Mouse (Mus musculus) urinary bladder, postnatal 25 days (tissue): ENCODE data around the gene Gm45716.

Experiments used
- DNase-seq: peaks from one replicate; pipeline ENCODE4 v3.0.0; 2022; ENCODE audit warnings: low spot score

The Gm45716 gene

GRCm38 (mm10) chr11:90214246-90214645 lies 26.8 kb downstream of the Gm45716 start:
- no peak for DNase-seq

- DNase-seq = no peak
These were observed 32.7 kb downstream of the Gm45716 start for GRCm38 (mm10) chr11:90220022-90220645.

DNA sequence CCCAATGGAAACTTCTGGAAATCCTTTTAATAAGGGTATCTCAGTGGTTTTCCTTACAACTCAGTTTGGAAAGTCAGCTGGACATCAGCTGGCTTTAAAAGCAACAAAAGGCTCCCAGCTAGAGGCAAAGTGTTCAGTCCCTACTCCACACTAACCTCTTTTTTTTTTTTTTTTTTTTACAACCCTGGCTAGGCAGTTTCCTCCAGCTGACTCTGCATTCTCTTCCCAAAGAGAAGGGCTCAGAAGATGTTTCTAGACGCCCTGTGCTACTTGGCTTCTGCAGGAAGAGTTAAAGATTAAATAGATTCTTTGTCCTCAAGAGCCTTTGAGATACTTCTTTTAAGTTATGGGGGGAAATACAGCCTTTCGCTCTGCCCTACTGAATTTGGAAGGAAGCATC lies 33.3 kb downstream of the Gm45716 start:
- DNase-seq = no peak

- no peak for DNase-seq
These were observed 37.5 kb downstream of the Gm45716 start for GRCm38 (mm10) chr11:90224914-90225470.

GRCm38 (mm10) chr11:90227000-90227922 lies 39.8 kb downstream of the Gm45716 start:
- no peak for DNase-seq

DNA sequence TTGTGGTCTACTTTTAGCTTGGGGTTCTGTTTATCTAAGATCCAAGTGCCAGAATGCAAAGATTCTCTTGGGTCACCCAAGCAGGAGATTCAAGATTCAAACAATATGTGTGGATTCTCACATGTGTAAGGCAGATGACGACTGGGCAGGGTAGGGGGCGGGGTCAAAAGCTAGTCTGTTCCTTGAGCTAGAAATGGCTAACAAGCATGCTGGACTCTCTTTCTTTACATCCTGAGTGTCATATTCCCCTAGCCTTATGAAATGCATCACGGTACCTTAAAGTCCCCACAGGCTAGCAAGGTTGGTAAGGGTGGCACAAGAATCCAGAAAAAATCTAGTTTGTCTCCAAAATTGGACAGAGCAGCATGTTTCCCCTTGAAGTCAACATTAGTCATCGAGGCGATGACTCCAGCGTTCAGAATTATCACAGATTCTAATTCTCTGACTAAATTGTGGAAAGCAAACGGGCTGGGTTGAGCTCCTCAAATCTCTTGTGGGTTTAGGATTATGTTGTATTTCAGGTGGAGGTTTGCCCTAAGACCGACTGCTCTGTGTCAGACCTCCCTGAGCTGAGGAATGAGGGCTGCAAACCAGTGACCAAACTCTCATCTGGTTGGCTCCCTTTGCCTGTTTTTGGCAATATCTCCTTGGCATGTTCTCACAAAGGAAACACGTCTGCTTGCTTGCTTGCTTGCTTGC lies 40.9 kb downstream of the Gm45716 start:
- no peak for DNase-seq

GRCm38 (mm10) chr11:90229800-90230199 lies 42.3 kb downstream of the Gm45716 start:
- no peak for DNase-seq

DNA sequence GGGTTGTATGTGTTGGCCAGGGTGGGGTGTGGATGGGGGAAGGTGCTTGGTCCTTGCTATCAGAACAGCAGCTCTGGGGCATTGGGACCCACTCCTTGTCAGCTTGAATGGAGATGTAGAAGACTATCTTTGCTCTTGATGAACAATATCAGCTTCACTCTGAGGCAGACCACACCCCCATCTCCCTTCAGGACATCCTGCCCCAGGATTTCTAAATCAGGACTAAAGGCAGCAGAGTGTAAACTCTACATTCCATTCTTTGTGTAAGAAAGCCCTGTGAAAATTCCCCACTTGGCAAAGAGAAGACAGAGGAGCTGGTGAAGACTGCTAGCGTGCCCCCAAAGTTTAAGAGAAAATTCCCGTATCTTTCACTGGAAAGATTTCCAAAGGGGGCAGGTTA lies 43.2 kb downstream of the Gm45716 start:
- no peak for DNase-seq

DNA sequence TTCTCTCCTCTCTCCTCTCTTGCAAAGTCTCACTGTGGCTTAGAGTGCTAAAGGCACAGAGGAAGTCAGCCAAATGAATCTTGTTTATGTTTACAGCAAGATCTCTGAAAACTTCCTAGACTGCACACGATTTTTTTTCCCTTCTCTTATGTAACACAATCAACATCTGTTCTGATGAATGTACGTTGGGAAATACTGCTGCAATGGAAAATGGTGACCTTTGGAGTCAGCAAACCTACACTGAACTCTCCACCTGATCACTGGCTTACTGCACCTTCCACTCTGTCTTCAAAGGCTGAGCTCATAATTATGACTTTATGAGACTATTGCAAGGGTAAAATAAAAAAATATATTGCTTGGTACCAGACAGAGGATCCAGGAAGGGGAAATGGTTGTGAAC lies 44.1 kb downstream of the Gm45716 start:
- DNase-seq = no peak

- no peak for DNase-seq
These were observed 45.2 kb downstream of the Gm45716 start for GRCm38 (mm10) chr11:90232685-90233084.

DNA sequence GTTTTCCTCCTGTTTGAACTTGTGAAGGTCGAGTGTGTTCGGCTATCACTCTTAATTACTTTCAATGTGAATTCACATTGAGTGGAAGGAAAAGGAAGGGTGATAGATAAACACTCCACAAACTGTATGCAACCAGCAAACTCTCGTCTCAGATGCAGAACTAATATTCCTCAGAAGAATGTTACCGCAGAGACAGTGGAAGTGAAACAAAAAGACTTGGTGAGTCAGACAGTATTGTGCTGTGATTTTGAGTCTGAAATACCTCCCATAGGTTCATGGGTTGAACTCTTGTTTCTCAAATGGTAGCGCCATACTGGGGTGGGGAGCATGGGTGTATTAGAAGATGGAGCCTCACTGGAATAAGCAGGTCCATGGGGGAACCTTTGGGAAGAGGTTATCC lies 47.7 kb downstream of the Gm45716 start:
- no peak for DNase-seq

GRCm38 (mm10) chr11:90237616-90238015 lies 50.1 kb downstream of the Gm45716 start:
- DNase-seq = no peak

- no peak for DNase-seq
These were observed 51.2 kb downstream of the Gm45716 start for GRCm38 (mm10) chr11:90238657-90239056.

GRCm38 (mm10) chr11:90240652-90241330 lies 53.3 kb downstream of the Gm45716 start:
- peak; percentile 31 for DNase-seq

- DNase-seq = no peak
These were observed 54.4 kb downstream of the Gm45716 start for GRCm38 (mm10) chr11:90241874-90242273.

GRCm38 (mm10) chr11:90243300-90243699 lies 55.8 kb downstream of the Gm45716 start:
- no peak for DNase-seq

DNA sequence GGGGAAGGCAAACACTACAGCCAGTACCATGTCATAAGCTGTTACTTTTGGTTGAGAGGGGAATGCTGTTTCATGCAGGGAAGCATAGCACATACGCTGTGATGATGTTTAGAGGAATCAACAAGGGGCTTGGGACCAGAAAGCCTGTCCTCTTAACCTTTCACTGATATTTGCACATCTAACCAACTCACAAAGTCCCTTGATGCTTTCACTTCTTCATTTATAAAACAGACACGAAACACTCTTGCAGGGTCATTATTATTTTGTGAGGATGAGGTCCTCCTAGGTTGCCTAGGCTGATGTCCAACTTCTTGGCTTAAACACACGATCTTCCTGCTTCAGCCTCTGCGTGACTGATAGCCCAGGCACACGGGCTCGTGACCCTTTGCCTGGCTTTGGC lies 58.1 kb downstream of the Gm45716 start:
- DNase-seq = no peak

GRCm38 (mm10) chr11:90246676-90247075 lies 59.2 kb downstream of the Gm45716 start:
- DNase-seq = no peak

GRCm38 (mm10) chr11:90247793-90248192 lies 60.3 kb downstream of the Gm45716 start:
- DNase-seq = no peak

GRCm38 (mm10) chr11:90249025-90249650 lies 61.7 kb downstream of the Gm45716 start, which contains the start of gene Mmd:
Gene Mmd (plus strand): TSS chr11:90249456.
- peak; percentile 94 for DNase-seq

- no peak for DNase-seq
These were observed 62.2 kb downstream of the Gm45716 start for GRCm38 (mm10) chr11:90249701-90250141.
